Mouse (Mus musculus) bone marrow, adult 2 months (tissue): ENCODE data around the gene Ruvbl2. TPM values are rescaled to one million over a fixed set of nuclear protein-coding genes. Genes with fewer than 3 reads are reported as not detected.
"Not testable (repeated sequence)": the region's sequence is repeated elsewhere in the genome, so short reads cannot be mapped to it uniquely, and the experiment has no call there.

Experiments used
- H3K27ac ChIP-seq: fragments of 200-500 bp; 2 replicates; pipeline ENCODE4 v1.5.1; 2012; ENCODE audit warnings: low read depth, mild to moderate bottlenecking, control low read depth, inconsistent platforms, low read length; ENCODE audit not compliant: control insufficient read depth, poor library complexity, insufficient read depth
- H3K4me1 ChIP-seq: fragments of 200-500 bp; 2 replicates; pipeline ENCODE4 v1.6.1; 2011; ENCODE audit warnings: low read length; ENCODE audit not compliant: control insufficient read depth, insufficient read depth
- H3K4me3 ChIP-seq: fragments of 200-500 bp; replicated peaks from 2 replicates; pipeline ENCODE3; 2011; ENCODE audit warnings: mild to moderate bottlenecking, low read depth, low read length, control low read depth; ENCODE audit not compliant: control insufficient read depth
- CTCF ChIP-seq: fragments of 200-500 bp; IDR thresholded peaks from 2 replicates; pipeline ENCODE4 v1.5.1; 2011; ENCODE audit warnings: low read length, control low read depth; ENCODE audit not compliant: control insufficient read depth, insufficient read depth
- POLR2A ChIP-seq: fragments of 200-500 bp; IDR thresholded peaks from 2 replicates; pipeline ENCODE4 v1.6.1; 2011; ENCODE audit warnings: low read depth, mild to moderate bottlenecking, control low read depth, low read length, borderline replicate concordance; ENCODE audit not compliant: control insufficient read depth
- WGBS: fragments of 180-500 bp; shearing (Covaris S2); methylation state at CpG from one replicate; pipeline ENCODE4 v1.1.7; 2018; 5-methylcytosine and 5-hydroxymethylcytosine counted together
- polyA plus RNA-seq: library from polyadenylated mRNA; stranded (reverse); fragments of >200 nt; gene quantifications from 2 replicates; pipeline ENCODE4 v1.2.4, GENCODE M21; 2011; ENCODE audit warnings: low replicate concordance; ENCODE audit not compliant: missing spikeins, insufficient read depth, insufficient read length

Ruvbl2 gene
- 61.4 and 66.3 TPM in 2 replicates for polyA plus RNA-seq

GRCm38 (mm10) chr7:45437521-45438276, at the start of gene Ruvbl2:
Ruvbl2 (minus strand) TSS chr7:45438096.
- 70% methylated on average over 19 of the region's 19 CpGs for WGBS
- peaks cover 8% of the 10 kb centered on the region; the same call in 1 of the 2 replicates for H3K4me1 ChIP-seq
- H3K4me3 ChIP-seq: no peak within 1 kb of the TSS
- H3K27ac ChIP-seq: no peak within 1 kb of the TSS; the same call in 1 of the 2 replicates
- TF ChIP-seq POLR2A: 0 out of 2 replicates have a peak, but pooled peaks have one; percentile 12
- no peak for TF ChIP-seq CTCF

GRCm38 (mm10) chr7:45486761-45487415, 49.0 kb upstream of the Ruvbl2 start, which contains the start of gene Gm45808:
Gm45808 (minus strand) TSS chr7:45486811.
- TF ChIP-seq POLR2A (no peak), CTCF (no peak)
- no peaks in the 10 kb centered on the region; the same call in 1 of the 2 replicates for H3K4me1 ChIP-seq
- H3K27ac ChIP-seq: no peak within 1 kb of the TSS
- no peak within 1 kb of the TSS for H3K4me3 ChIP-seq
- WGBS: 84% methylated on average over 12 of the region's 12 CpGs

- H3K4me3 ChIP-seq: no peak overlapping the region
- 77% methylated on average over 7 of the region's 7 CpGs for WGBS
- H3K27ac ChIP-seq: no peak overlapping the region
- no peaks in the 10 kb centered on the region; the same call in 1 of the 2 replicates for H3K4me1 ChIP-seq
- TF ChIP-seq CTCF (no peak), POLR2A (no peak)
Observed at GRCm38 (mm10) chr7:45486158-45486557, 48.3 kb upstream of the Ruvbl2 start.

- not testable (repeated sequence) for H3K4me1 ChIP-seq, H3K27ac ChIP-seq, H3K4me3 ChIP-seq
- 77% methylated on average over 5 of the region's 5 CpGs for WGBS
Observed at GRCm38 (mm10) chr7:45484985-45485384, 47.1 kb upstream of the Ruvbl2 start.

- Histone ChIP-seq H3K4me1 (no peaks in the 10 kb centered on the region; the same call in 1 of the 2 replicates), H3K27ac (no peak overlapping the region), H3K4me3 (no peak overlapping the region)
- 73% methylated on average over 1 of the region's 1 CpGs for WGBS
- TF ChIP-seq POLR2A (no peak), CTCF (no peak)
Observed at GRCm38 (mm10) chr7:45482166-45482565, 44.3 kb upstream of the Ruvbl2 start.

GRCm38 (mm10) chr7:45481374-45481927, 43.6 kb upstream of the Ruvbl2 start, which contains the start of gene Tulp2:
Tulp2 (plus strand) TSS chr7:45481877.
- Histone ChIP-seq H3K4me3 (no peak within 1 kb of the TSS), H3K27ac (no peak within 1 kb of the TSS), H3K4me1 (no peaks in the 10 kb centered on the region; the same call in 1 of the 2 replicates)
- 64% methylated on average over 15 of the region's 15 CpGs for WGBS
- TF ChIP-seq CTCF (no peak), POLR2A (no peak)

- not testable (repeated sequence) for H3K4me1 ChIP-seq, H3K4me3 ChIP-seq, H3K27ac ChIP-seq
- WGBS: 81% methylated on average over 4 of the region's 4 CpGs
Observed at GRCm38 (mm10) chr7:45480310-45480709, 42.4 kb upstream of the Ruvbl2 start.

GRCm38 (mm10) chr7:45478774-45479173, 40.9 kb upstream of the Ruvbl2 start:
- Histone ChIP-seq H3K4me3 (no peak overlapping the region), H3K27ac (no peak overlapping the region), H3K4me1 (no peaks in the 10 kb centered on the region)
- TF ChIP-seq CTCF (no peak), POLR2A (no peak)
- 89% methylated on average over 7 of the region's 7 CpGs for WGBS

- Histone ChIP-seq H3K27ac (no peak overlapping the region), H3K4me1 (no peaks in the 10 kb centered on the region), H3K4me3 (no peak overlapping the region)
- 14% methylated on average over 3 of the region's 3 CpGs for WGBS
- no peak for TF ChIP-seq POLR2A
- TF ChIP-seq CTCF: peak; percentile 63
Observed at GRCm38 (mm10) chr7:45477003-45477402, 39.1 kb upstream of the Ruvbl2 start.
